Mouse (Mus musculus) neural tube, embryonic 12.5 days (tissue): ENCODE measurements at regions not wholly inside any gene's neighbourhood (a gene's known extent, or its start where the extent isn't known, plus 50 kb on each side); places are given as distances from the start of the nearest gene placed in this dataset.

Experiments used
- ATAC-seq: fragments of 200-750 bp; cut with Nextera tagmentation; 2 replicates; pipeline ENCODE4 v1.8.0; 2017; ENCODE audit warnings: low read depth, mild to moderate bottlenecking, moderate TSS enrichment, moderate library complexity; ENCODE audit not compliant: low FRiP score
- H3K27ac ChIP-seq: fragments of 300-500 bp; sonication (generic); 2 replicates; pipeline ENCODE4 v1.5.1; 2016
- H3K27me3 ChIP-seq: fragments of 300-500 bp; sonication (generic); replicated peaks from 2 replicates; pipeline ENCODE4 v1.6.1; 2016; ENCODE audit warnings: mild to moderate bottlenecking
- H3K36me3 ChIP-seq: fragments of 300-500 bp; sonication (generic); 2 replicates; pipeline ENCODE4 v1.6.1; 2016; ENCODE audit warnings: mild to moderate bottlenecking
- H3K4me1 ChIP-seq: fragments of 300-500 bp; sonication (generic); 2 replicates; pipeline ENCODE4 v1.6.1; 2016
- H3K4me2 ChIP-seq: fragments of 300-500 bp; sonication (generic); replicated peaks from 2 replicates; pipeline ENCODE4 v1.6.1; 2016; ENCODE audit warnings: mild to moderate bottlenecking
- H3K4me3 ChIP-seq: fragments of 300-500 bp; sonication (generic); 2 replicates; pipeline ENCODE4 v1.5.1; 2016
- H3K9ac ChIP-seq: fragments of 300-500 bp; sonication (generic); 2 replicates; pipeline ENCODE4 v1.6.1; 2016; ENCODE audit warnings: mild to moderate bottlenecking
- H3K9me3 ChIP-seq: fragments of 300-500 bp; sonication (generic); 2 replicates; pipeline ENCODE4 v1.6.1; 2016; ENCODE audit warnings: mild to moderate bottlenecking
- WGBS: fragments of 180-500 bp; shearing (Covaris S2); methylation state at CpG from one replicate; pipeline ENCODE4 v1.1.7; 2016; 5-methylcytosine and 5-hydroxymethylcytosine counted together

DNA sequence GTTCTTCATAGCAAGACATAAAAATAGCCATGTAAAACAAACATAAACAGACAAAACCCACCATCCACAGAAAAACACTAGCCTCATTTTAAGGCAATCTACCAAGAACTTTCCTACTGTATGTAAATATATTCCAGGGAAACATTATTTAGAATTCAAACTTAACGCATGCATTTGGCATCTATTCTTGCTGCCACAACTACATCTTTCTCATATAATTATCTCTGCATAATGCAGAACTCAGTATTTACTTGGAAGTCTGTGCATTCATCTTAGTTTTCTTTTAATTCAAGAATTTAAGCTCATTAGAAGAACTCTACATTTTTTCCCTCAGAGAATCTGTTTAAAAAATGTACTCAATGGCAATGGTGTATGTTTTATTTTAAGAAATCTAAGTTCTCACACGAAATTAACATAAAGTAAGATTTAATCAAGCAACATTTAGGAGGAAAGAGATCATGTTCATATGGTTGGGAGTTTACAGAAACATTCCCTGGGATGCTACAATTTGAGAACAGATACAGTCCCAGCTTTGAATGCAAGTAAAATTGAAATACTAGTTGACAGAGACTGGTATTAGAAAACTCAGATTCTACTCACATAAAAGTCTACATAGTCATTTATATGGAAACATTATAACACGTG, 1114.7 kb downstream of the Sorcs1 start:
- Histone ChIP-seq H3K27ac (no peak overlapping the region), H3K9me3 (no peaks in the 10 kb centered on the region), H3K9ac (no peak overlapping the region), H3K4me1 (no peaks in the 10 kb centered on the region), H3K4me2 (no peak overlapping the region), H3K36me3 (no peaks in the 10 kb centered on the region), H3K4me3 (no peak overlapping the region), H3K27me3 (no peaks in the 10 kb centered on the region)
- ATAC-seq, result no peak
- WGBS, result 74% methylated on average over 3 of the region's 3 CpGs

DNA sequence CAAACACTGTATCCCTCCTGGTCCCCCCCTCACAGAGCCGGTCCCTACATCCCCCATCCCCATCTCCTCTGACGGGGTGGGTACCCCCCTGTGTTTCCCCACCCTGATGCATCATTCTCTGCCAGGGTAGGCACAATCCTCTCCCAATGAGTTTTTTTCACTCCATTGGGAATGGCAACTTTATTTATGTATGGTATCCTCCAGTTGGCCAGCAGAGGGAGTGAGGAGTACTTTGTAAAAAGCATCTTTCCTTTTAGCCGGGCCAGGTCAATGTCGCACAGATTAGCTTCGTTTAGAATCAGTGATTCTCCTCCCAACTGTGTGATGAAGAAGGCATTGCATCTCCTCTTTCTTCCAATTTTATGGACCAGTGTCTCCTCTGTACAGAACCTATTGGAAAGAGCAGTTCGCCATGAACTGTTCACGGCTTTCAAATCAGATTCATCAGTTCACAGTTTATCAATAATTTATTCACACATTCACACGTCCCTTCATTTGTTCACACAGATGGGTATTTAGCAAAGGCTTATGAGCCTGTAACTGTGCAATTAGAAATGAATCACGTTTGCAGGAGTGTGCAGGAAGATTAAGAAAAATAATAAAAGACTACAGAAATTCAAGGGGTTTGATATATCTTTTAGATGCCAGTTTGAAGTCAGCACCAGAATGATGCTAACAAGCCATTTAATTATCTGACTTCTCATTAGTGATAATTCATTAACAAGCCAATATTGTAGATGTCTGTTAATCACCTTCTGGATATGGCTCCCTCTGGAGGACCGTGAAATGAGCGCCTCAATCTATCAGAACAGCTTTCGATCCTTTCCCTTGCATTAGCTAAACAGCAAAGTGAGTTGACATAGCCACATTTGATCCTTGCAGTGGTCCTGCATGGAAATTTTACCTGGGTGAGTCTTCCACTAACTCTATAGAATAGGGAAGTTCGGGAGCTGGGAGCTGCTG, 1138.7 kb downstream of the Sorcs1 start:
- no peak overlapping the region for H3K9ac ChIP-seq
- ATAC-seq, result peak; percentile 25; the same call in 1 of the 2 replicates
- H3K4me2 ChIP-seq, result no peak overlapping the region
- no peaks in the 10 kb centered on the region for H3K9me3 ChIP-seq
- no peak overlapping the region for H3K27ac ChIP-seq
- H3K27me3 ChIP-seq, result no peaks in the 10 kb centered on the region
- H3K4me3 ChIP-seq, result no peak overlapping the region
- no peaks in the 10 kb centered on the region for H3K4me1 ChIP-seq
- no peaks in the 10 kb centered on the region for H3K36me3 ChIP-seq
- WGBS, result 54% methylated on average over 13 of the region's 13 CpGs
